Mouse (Mus musculus): ENCODE results near the gene Cnr2.

DNA sequence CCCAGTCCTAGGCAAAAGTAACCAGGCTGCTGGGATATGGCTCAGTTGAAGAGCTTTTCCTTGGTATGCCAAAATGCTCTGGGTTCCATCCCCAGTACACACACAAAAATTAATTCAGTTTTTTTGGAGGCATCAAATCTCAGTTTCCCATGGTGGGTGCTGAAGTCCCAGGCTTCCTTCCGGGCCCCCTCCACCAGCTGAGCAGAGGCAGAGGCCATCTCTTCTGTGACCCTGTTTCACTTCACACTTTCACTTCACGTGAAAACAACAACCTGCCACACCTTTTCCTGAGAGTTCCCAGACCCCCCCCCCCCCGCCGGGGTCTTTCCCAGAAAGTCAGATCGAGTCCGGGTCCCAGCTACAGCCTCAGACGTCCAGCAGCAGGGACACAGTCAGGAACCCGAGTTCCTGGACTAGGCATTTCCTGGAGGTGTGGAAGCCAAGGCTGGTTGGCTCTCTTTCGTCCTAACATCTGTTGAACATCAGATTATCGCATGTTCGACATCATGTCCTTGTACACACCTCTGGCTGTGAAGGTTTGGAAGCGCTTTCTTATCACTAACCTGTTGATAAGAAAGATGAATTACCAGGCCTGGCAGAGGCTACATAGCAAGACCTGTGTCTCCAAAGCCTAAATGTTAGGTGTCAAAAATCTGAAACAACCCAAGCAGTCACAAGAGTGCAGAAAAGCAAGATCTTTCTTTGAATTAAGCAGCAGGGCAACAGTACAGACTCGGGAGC, 14.3 kb downstream of the Cnr2 start:
- TF ChIP-seq MYOG (IDR thresholded peaks at IDR 0.05; ENCODE audit: control insufficient read depth in 1 of 3, insufficient read depth in 1 of 3, insufficient read length in 2 of 3, low read depth in 2 of 3) (no peak), E2F4 (IDR thresholded peaks at IDR 0.05; ENCODE audit: insufficient read depth) (no peak), POLR2A (IDR thresholded peaks at IDR 0.05; ENCODE audit: insufficient read length, low read depth) (no peak), POLR2AphosphoS2 (IDR thresholded peaks at IDR 0.05; ENCODE audit: insufficient read length, low read depth) (no peak), USF1 (IDR thresholded peaks at IDR 0.05; ENCODE audit: low read depth) (no peak), TCF12 (IDR thresholded peaks at IDR 0.05; ENCODE audit: insufficient read depth, poor library complexity, severe bottlenecking) (no peak), MAX (IDR thresholded peaks at IDR 0.05; ENCODE audit: low read depth) (no peak), MYOD1 (IDR thresholded peaks at IDR 0.05; ENCODE audit: control insufficient read depth in 1 of 3, insufficient read length in 2 of 3, low read depth in 2 of 3) (no peak), CEBPB (IDR thresholded peaks at IDR 0.05; ENCODE audit: insufficient read depth, poor library complexity, severe bottlenecking) (no peak), SRF (IDR thresholded peaks at IDR 0.05; ENCODE audit: control insufficient read depth, insufficient read length, low read depth) (no peak)

All from myocyte (in vitro differentiated cells).